Mouse (Mus musculus): ENCODE results near the gene Acadvl.

The Acadvl gene

DNA sequence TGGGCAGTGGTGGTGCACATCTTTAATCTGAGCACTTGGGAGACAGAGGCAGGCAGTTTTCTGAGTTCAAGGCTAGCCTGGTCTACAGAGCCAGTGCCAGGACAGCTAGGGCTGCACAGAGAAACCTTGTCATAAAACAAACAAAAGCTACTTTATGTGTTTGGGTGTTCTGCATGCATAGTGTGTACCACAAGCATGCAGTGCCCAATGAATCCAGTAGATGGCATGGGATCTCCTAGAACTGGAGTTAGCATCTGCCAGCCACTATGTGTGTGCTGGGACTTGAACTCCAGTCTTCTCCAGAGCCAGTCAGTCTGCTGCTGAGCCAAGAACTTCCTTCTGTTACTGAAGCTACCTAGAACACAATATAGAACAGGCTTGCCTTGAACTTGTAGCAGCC lies 13.3 kb downstream of the Acadvl start:
- peak; percentile 60 for DNase-seq (ENCODE audit: low read depth, low spot score)

DNA sequence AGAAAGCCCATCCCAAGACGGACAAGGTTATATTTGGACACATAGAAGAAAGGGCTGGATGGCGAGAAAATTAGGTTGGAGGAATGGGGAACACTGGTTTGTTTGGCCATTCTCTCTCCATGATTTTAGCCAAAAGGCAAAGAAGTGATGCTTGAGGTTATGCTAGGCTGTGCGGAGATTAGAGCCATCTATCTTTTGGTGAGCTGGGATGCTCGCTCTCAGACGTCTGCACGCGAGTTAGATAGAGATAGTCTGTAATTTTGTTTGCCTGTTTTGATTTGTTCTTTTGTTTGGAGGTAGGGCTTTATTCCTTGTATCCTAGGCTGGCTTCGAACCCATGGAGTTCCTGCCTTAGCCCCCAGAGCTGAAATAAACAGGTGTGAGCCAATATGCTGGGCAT lies 14.1 kb downstream of the Acadvl start:
- no peak for DNase-seq (ENCODE audit: low read depth, low spot score)

DNA sequence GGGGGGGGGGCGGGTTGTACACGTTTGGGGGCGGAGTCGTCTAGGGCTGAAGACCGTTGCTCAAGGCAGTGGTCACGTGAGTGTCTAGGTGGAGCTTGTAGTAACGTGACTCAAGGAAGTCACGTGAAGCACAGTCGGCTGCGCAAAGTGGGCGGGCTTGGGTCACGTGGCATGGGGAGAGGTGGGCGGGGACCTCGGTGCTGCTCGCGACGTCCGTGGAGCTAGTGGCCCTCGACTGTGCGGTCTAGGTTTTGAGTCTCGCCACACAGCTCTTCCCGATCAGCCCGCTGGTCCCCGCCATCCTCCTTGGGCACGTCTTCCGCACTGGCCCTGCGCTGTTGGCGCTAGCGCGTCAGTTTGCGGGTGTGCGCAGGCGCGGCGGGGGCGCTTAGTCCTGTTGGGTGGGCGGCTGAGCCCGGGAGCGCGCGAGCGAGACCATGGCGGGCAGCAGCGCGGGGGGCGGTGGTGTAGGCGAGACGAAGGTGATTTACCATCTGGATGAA lies 14.8 kb downstream of the Acadvl start, which contains the start of gene Dvl2:
TSS of gene Dvl2 (plus strand) at position 200 of the 503 bp plus-strand sequence.
- DNase-seq (ENCODE audit: low read depth, low spot score), result peak; percentile 96

DNA sequence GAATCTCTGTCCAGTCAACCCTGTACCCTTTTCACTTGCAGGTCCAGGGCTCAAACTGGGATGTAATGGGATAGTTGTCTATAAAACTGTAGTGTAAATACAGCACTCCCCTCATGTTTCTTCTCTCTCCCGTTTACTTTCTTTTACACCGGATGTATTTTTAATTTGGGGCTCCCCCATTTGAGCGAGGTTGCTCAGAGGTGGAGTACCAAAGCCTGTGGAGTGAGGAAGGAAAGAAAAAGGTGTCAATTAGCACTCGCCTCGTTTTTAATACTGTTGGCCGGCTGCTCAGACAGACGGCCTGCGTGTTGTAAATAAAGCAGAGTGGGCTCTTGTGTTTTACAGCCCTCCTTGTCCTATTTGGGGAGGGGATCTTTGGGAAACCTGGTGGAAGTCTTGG lies 15.5 kb downstream of the Acadvl start:
- DNase-seq (ENCODE audit: low read depth, low spot score), result no peak

DNA sequence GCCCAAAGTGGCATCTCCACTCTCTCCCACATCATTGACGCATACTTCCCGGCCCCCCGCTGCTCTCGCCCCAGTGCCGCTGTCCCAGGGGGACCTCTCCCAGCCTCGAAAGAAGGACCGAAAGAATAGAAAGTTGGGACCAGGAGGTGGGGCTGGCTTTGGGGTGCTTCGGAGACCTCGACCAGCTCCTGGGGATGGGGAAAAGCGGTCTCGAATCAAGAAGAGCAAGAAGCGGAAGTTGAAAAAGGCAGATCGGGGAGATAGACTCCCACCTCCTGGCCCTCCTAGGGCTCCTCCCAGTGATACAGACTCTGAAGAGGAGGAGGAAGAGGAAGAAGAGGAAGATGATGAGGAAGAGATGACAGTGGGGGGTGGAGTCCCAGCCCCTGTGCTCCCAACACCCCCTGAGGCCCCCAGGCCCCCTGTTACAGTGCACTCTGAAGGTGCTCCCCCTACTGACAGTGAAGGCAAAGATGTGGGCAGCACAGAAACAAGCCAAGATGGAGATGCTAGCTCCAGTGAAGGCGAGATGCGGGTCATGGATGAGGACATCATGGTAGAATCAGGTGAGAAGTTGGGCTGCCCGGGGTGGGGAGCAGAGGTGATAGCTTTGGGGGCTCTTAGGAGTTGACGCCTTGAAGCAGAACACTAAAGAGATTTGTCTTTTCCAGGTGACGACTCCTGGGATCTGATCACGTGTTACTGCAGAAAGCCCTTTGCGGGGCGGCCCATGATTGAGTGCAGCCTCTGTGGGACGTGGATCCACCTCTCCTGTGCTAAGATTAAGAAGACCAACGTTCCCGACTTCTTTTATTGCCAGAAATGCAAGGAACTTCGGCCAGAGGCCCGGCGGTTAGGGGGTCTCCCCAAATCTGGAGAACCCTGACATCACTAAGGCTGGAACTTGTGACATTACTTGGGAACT lies 16.4 kb downstream of the Acadvl start:
- no peak for DNase-seq (ENCODE audit: low read depth, low spot score)

DNA sequence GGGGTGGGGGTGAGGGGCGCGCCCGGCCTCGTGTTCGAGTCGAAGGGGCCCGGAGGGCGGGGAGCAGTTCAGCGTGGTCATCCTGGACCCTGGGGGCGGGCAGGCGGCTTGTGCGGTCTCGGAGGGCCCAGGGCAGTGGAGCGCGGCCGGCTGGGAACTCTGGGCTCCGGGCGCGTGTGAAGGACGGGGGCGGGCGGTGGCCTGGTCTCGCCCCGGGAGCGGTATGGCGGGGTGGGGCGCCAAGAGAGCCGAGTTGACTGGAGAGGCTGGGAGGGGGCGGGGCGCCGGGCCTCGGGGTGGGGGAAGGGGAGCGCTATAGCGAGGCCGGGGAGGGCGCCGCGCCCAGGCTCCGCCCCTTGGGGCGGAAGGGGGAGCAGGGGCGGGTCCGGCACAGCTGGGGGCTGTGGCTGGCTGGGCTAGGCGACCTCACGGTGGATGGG lies 18.1 kb downstream of the Acadvl start:
- DNase-seq (ENCODE audit: low read depth, low spot score), result peak; percentile 79

DNA sequence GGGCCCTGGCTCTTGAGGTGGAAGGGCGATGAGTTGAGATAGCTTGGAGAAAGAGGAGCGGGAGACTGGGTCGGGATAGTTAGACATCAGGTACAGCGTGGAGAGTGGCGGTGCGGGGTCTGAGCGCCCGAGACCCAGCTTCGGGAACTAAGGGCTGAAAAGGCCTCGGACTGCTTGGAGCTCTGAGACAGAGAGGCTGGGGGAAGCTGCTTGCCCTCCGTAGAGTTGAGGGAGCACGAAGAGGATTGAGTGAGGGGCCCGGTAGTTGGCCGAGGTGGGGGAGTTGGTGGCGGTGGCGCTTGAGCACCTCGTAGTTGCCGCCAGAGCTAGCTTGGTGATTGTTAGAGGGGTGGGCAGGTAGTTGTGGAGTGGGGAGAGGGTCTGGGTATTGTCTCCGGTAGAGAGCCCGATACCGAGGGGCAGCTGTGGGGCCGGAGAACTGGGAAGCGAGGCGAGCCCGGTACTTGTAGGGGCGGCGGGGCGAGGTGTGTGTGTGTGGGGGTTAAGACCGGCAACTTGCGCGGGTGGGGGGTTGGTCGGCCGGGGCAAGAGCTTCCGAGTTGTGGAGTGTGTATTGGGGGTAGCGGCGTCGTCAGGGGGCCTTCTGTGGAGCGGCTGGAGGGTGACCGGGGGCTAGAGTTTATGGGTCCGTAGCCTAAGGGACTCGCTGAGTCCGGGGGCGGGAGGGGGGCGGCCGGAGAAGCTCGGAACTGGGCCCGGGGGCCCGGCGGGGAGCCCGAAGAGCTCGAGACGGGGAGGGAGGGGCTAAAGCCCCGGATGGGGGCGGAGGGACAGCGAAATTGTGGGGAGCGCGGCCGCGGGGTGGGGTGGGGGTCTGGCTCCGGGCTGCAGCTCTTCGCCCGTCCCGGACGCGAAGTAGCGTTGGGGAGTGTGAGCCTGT lies 18.8 kb downstream of the Acadvl start:
- DNase-seq (ENCODE audit: low read depth, low spot score), result no peak

DNA sequence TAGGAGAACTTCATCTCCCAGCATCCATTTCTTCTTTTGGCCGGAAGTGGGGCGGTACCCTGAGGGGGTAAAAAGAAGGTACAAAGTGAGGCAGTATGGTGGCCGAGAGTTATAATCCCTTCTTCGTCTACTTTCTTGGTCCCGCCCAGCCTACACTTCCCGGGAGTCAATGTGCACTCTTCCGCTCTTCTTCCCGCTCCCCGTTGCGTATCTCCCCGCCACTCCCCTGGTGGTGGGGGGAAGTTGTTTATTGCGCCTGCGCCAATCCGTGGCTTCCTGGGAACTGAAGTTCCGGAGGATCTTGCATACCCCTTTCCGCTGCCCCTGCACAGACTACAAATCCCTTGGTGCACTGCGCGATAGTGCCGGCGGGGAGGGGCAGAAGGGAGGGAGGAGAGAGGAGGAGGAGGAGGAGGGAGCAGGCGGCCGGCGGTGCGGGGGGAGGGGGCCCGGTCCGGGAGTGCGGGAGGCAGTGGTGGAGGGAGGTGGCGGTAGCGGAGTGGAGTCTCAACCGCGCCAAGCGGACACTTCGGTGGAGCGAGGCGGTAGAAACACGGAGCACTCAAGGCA lies 19.7 kb downstream of the Acadvl start, which contains the start of gene Phf23:
TSS of gene Phf23 (plus strand) at position 387 of the 570 bp plus-strand sequence.
- DNase-seq (ENCODE audit: low read depth, low spot score), result peak; percentile 99

DNA sequence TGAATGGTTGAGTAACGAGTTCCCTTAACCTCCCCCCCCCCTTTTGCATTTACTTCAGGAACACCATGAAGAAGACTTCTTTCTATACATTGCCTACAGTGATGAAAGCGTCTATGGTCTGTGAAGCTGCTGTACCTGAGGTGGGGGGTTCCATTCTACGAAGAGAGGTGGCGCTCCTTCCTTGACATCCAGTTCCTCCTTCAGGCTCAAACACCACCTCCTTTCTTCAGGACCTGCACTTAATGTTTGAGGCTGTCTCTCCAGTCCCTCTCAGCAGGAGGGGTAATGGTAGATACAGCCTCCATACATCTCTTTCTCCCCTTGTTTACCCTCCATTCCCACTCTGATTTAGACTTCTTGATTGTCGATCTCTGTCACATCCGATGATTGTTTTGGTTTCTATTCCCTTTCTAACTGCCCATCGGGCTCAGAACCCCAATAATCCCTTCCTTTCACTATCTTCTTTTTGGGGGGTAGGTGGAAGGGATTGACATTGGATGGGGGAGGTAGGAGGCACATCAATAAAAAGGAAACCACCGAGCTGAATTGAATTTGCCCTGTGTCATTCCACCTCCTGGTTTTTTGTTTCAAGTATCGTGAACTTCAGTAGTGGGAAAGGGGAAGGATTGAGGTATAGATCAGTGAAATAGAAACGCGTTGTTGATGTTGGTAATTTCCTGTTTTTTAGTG lies 20.7 kb downstream of the Acadvl start:
- no peak for DNase-seq (ENCODE audit: low read depth, low spot score)

DNA sequence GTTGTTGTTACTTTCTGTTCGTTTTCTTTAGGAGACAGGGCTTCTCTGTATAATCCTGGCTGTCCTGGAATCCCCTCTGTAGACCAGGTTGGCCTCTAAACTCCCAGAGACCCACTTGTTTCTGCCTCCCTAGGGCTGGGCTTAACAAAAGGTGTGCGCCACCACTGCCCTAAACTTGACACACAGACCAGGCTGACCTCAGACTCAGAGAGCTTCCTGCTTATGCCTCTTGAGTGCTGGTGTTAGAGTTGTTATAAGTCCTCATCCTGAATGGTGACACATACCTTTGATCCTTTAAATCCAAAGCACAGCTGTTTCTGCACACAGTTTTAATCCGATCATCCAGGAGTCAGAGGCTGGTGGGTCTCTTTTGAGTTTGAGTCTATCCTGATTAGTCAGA lies 22.3 kb downstream of the Acadvl start:
- DNase-seq (ENCODE audit: low read depth, low spot score), result no peak

DNA sequence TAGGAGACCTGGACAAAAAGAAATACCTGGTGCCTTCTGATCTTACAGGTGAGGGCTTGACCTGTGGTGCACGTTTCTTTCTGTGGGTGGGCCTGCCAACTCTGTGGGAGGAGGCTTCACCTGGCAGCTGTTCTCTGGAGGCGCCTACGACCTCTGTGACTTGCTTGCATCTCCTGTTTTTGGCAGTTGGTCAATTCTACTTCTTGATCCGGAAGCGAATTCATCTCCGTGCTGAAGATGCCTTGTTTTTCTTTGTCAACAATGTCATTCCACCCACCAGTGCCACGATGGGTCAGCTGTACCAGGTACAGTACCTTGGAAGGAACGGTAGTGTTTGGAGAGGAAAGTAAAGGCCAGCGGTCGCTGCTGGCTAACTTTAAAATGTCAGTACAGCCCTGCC lies 22.8 kb downstream of the Acadvl start:
- no peak for DNase-seq (ENCODE audit: low read depth, low spot score)

DNA sequence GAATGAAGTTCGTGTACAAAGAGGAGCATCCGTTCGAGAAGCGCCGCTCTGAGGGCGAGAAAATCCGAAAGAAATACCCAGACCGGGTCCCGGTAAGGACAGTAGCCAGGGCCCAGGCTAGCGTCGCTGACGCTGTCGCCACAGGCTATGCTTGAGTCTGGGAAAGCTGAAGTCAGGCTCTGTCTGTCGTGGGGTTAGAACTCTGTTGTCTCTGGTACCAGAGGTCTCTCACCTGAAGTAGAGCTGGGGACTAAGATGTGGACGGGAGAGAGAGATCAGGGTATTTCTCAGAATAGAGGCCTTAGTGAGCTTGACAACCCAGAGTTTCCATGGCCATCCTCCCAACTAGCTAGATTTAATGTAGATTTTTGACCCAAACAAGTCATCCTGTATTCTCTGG lies 23.5 kb downstream of the Acadvl start:
- no peak for DNase-seq (ENCODE audit: low read depth, low spot score)

DNA sequence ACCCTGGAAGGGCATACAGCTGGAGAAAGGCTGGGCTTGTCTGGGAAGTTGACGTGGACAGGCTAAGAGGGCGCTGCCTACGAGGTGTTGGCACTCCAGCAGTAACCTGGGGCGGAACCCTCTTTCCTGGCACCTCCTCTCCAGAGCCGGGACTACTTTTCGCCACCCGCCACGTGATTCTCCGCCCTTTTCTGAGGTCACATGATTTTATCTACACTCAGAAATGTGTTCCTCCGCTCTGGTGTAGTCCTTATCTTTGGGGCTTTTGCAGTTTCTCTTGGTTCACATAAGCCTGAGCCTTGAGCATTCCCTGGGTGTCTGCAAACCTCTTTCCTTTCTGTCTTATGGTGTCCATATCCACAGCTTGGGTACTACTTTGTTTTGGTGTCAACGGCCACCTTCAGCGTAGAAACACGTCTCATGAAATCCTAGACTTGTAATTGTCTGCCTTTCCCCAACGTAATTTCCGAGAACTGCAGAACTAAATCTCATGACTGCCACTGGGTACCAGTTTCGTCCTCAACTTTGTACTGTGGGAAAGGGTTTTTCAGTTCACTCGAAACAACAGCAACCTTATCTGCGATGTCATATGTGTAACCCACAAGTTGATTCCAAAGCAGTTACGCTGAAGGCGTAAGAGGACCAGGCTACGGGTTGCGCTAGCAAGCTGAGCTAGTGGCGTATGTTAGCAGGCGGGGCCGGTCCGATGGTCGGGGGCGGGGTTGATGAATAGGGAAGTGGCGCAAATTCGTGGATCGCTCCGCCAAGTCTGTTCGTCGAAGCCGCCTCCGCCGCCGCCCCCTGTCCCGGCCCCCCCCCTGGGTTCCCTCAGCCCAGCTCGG lies 24.1 kb downstream of the Acadvl start, which contains the start of gene Gabarap:
TSS of gene Gabarap (plus strand) at position 294 of the 842 bp plus-strand sequence.
- peak; percentile 96 for DNase-seq (ENCODE audit: low read depth, low spot score)

DNA sequence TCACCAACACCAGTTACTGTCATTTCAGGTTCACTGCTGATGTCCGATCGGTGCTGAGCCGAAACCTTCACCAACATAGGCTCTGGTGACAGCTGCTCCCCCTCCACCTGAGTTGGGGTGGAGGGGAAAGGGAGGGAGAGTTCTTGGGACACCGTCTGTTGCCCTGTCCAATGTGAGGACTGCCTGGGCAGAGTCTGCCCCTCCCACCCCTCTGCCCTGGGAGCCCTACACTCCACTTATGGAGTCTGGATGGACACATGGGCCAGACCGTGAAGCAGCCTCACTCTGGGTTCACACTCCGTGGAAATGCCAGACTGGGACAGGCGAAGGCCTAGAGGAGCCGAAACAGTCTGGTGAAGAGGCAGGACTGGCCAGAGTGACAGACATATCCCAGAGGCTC lies 25.3 kb downstream of the Acadvl start:
- no peak for DNase-seq (ENCODE audit: low read depth, low spot score)

DNA sequence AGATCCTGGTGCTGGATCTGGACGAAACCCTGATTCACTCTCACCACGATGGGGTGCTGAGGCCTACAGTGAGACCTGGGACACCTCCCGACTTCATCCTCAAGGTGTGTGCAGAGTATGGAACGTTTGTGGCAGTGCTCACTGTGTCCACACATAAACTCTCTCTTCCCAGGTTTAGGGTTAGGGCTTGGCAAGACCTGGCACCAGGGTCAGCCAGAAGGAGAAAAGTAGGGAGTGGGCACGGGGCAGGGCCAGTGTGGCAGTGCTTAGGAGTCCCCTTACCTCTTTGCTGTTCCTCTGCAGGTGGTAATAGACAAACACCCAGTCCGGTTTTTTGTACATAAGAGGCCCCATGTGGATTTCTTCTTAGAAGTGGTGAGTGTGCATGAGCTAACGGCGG lies 30.8 kb downstream of the Acadvl start:
- no peak for DNase-seq (ENCODE audit: low read depth, low spot score)

DNA sequence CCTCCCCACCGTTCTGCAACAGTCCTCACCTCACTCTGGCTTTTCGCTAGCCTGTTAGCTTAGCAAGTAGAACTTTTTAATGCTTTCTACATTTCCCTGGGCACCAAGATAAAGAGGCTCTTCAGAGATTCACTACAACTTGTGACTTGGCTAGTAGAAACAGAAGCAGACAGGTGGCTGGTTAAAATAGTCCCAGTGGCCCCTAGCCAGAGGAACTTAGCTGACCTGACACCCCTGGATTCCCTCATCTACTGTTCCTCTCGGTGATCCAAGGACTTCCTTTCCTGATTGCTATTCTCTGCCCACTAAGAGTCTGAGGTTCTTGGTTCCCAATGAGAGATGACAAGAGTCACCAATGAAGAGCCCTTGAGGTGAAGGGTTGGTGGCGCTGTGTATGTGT lies 31.8 kb downstream of the Acadvl start:
- DNase-seq (ENCODE audit: low read depth, low spot score), result no peak

DNA sequence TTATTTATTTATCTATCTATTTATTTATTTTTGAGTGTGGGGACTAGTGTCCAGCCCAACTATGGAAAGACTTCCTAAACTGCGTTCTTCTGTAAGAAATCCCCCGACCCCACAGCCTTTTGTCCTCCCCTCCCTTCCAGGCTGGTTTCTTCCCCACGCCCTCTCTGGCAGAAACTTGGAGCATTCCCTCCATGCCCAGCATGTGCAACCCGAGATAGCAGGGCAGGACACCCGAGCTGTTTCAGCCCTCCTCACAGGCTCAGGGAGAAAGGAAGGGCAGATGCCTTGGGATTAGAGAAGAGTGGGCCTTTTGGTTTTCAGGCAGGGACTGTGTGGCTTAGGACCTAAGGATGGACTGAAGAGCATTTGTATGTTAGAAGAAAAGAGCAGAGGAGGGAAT lies 32.3 kb downstream of the Acadvl start:
- no peak for DNase-seq (ENCODE audit: low read depth, low spot score)

DNA sequence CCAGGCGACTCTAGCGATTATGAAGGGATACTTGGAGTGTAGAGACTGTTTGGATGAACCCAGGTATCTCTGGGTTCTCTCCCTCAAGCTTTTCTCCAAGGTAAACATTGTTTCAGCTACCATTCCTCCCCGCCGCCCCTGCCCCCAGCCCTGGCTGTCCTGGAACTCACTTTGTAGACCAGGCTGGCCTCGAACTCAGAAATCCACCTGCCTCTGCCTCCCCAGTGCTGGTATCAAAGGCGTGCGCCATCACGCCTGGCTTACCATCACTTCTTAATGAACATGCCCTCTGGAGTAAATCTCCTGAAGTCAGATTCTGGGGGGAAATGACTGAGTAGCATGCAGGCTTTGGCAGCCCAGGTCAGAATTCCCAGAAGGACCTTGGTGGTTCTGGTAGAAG lies 33.0 kb downstream of the Acadvl start, which contains the start of gene Elp5:
TSS of gene Elp5 (minus strand) at position 293 of the 400 bp plus-strand sequence.
- DNase-seq (ENCODE audit: low read depth, low spot score), result no peak

DNA sequence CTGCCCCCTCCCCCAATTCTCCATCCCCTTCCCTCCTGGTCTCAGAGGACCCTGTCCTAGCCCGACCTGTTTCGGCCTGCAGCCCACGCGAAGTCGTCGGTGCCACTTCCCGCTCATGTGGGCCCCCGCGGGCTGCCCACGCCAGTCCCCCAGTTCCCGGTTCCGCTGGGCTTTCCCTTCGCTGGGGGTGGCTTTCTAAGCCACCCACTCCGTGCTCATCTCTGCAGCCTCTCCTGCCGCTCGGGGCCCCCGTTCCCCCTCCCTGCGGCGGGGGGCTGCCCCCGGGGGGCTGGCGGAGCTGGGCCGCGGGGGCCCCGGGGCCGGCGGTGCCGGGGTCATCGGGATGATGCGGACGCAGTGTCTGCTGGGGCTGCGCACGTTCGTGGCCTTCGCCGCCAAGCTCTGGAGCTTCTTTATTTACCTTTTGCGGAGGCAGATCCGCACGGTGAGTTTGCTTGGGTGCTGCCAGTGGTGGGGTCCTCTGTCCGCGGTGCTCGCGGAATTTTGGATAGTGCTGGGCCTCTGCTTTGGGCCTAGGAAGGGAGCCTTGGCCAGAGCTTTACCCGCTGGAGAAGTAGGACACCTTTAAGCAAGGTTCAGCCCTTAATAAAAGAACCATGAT lies 34.0 kb downstream of the Acadvl start, which contains the start of gene Ctdnep1:
TSS of gene Ctdnep1 (plus strand) at position 16 of the 622 bp plus-strand sequence.
- no peak for DNase-seq (ENCODE audit: low read depth, low spot score)

Data from forelimb bud, embryonic 11.5 days (tissue).